Mouse (Mus musculus) brain, embryonic 14.5 days (tissue): Measurements from ENCODE around the gene Kcnip1. TPM values are rescaled to one million over a fixed set of nuclear protein-coding genes. Genes with fewer than 3 reads are reported as not detected.

Experiments
- DNase-seq: peaks from one replicate; pipeline ENCODE4 v3.0.0-alpha.2; 2011; ENCODE audit warnings: low read depth
- CTCF ChIP-seq: fragments of 200-500 bp; IDR thresholded peaks from 2 replicates; pipeline ENCODE4 v1.5.1; 2012; ENCODE audit warnings: inconsistent platforms, mild to moderate bottlenecking, moderate library complexity, borderline replicate concordance; ENCODE audit not compliant: insufficient read depth, insufficient read length; ENCODE audit errors: extremely low read depth
- POLR2A ChIP-seq: fragments of 200-500 bp; IDR thresholded peaks from 2 replicates; pipeline ENCODE4 v1.6.1; 2012; ENCODE audit warnings: mild to moderate bottlenecking, inconsistent platforms, borderline replicate concordance; ENCODE audit not compliant: poor library complexity, insufficient read depth, insufficient read length, severe bottlenecking; ENCODE audit errors: extremely low read depth
- polyA plus RNA-seq: library from polyadenylated mRNA; depleted of rRNA; stranded (reverse); fragments of >200 nt; gene quantifications from 2 replicates; pipeline ENCODE4 v1.2.3, GENCODE M21; 2012; rRNA removed

The Kcnip1 gene
- polyA plus RNA-seq, result 39.8 and 56.6 TPM in 2 replicates

DNA sequence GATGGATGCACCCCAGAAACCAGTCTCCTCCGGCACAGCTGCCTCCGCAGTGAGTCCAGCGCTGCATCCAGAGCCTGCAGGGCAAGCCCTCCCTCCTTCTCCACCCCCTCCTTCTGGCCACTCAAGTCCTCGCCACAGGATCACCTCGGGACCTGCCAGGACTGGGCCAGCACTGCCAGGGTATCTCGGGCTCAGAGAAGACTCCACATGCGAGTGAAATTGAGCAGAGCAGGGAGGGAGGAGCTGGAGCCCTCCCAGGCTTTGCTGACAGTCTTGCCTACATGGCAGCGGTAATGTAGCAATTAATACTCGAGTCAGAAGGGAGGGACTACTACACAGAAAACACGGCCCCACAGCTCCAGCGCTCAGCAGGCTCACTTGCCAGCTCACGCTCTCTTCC lies at the start of gene Kcnip1:
Gene Kcnip1, minus strand, starts transcription at position 215 of the 400 bp plus-strand sequence.
- peak; percentile 69 for DNase-seq
- TF ChIP-seq CTCF, result no peak
- no peak for TF ChIP-seq POLR2A

DNA sequence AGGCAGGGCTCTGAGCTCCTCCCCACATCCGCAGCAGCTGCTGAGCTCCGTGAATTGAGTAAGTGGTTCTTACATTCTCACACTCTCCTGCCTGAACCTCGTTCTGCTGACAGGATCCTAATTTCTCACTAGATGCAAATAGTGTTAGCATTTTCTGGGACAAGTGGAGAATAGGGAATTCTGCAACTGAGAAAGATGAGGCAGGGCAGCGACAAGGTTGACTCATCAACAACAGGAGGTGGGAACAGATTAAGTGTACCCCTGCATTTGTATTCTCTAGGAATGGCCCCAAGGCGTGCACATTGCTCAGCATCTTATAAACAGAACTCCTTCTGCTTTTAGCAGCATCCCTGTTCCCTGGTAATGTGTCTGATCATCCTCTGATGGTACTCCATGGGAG lies 47.1 kb upstream of the Kcnip1 start:
- DNase-seq, result no peak

DNA sequence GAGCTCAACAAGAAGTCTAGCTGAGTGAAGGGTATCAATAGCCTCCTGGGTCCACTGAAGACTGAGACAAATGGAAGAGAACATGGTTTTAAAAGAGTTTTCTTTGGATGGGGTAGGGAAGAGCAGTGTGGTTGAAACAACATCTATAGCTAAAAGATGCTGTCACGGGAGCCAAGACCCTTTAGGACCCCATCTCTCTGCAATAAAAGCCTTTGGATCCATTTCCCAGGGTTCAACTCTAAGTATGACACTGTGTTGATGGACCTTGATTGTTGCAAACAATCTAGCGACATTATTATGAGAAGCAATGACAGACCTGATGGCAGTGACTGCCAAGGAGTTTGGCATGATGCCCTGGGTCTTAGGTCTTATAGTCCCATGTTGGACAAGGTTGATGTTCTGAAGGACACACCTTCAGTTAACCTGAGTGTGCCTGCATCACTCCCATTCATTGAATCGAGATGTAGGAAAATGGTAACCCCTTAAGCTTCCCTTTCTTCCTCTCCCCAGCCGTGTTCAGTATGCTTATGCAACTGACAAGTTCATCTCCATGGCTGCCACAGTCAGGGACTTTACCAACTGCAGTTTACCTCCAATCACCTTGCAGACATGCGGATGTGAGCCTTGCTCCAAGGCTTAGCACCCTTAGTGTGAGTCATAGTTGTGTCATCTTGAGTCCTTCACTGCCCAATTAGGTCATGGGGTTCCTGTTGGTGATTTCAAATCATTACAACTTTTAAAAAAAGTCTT lies 43.1 kb upstream of the Kcnip1 start:
- TF ChIP-seq CTCF, result no peak
- no peak for TF ChIP-seq POLR2A
- no peak for DNase-seq

More for the DNA sequence above, 47.1 kb upstream of the Kcnip1 start:
- TF ChIP-seq POLR2A (no peak), CTCF (no peak)

DNA sequence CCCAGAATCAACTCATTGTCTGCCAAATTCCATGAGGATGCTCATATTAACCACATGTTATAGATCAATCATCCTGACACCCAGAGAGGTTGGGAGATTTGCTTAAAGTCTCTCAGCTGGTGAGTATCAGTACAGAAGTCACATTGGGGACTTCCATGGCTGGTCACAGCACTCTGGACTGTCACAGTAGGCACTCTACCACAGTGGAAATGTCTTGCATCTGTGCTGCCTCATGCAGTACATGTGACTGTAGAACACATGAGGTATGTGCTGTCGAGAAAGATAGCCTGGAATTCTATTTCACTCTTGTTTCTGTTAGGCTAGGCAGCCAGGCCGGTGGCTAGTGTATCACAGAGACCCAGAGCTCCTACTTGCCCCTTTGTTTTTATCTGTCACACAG lies 41.8 kb upstream of the Kcnip1 start:
- TF ChIP-seq POLR2A (no peak), CTCF (no peak)
- DNase-seq, result no peak

DNA sequence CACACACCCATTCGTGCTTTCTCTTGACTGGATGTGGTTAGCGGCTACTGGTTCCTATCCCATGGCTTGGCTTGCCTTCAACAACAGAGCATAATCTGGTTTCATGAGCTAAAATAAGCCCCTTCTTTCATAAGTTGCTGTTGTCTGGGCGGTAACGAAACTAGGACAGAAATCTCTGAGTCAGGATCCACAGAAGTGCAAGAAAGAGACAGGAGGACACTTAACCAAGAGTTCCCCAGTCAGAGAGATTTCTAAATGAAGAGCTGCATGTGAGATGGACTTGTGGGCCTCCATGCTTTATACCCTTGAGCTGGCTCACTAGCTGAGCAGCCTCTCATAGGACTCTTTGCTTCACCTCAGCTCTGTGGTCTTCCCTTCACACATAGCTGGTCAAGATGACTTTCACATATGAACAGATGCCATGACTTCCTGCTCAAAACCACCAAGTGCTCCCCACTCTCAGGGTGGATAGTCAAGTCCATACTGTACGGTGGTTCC lies 41.1 kb upstream of the Kcnip1 start:
- no peak for DNase-seq
- TF ChIP-seq CTCF (no peak), POLR2A (no peak)

DNA sequence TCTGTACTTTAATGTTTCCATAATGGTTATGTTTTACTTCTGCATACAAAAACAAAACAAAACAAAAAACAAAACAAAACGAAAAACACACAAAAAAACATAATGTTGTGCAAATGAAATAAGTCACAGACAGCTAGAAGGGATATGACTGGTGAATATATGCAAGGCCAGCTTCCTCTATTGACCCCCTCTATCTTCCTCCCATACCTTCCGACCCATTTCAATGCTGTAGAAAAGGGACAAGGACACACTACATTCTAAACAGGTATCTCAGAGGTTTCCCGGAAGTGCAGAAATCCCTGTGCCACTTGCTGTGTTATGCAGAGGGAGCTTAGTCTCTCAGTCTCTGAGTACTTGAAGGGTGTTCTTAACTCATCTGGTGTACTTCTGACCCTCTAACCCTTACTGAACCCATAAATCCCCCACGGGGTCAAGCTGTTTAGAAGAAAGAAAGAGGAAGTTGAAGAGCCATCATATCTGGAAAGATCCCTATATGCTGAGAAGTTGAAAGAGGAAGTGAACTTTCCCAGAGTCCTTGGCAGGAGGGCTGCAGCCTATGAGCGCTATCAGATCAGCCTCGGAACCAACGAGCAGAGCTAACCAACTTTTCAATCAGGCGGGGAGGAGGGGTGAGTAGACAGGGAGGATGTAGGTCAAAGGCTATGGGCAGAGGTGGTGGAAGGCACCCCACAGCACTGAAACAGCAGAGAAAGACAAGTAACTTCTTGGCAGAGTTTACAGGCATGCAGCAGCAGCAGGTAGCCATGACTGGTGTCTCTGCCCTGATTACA lies 38.3 kb upstream of the Kcnip1 start:
- DNase-seq, result no peak
- TF ChIP-seq POLR2A, result no peak
- TF ChIP-seq CTCF, result no peak

DNA sequence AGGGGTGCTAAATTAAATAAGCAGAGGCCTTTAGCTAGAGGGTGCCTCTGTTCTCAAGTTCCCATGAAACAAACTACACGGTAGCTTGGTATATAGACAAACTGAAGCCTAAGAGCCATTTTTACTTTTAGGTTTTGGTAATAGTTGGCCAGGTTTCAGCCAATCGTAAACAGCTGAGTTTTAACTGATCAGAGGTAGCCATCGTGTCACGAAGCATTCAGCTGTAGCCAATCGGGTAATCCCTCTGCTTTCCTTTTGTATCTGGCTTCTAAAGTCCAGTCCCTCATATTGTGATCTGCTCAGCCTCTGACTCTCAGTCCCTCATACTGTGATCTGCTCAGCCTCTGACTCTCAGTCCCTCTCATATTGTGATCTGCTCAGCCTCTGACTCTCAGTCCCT lies 36.7 kb upstream of the Kcnip1 start:
- DNase-seq, result no peak
- TF ChIP-seq CTCF, result no peak
- TF ChIP-seq POLR2A, result no peak

DNA sequence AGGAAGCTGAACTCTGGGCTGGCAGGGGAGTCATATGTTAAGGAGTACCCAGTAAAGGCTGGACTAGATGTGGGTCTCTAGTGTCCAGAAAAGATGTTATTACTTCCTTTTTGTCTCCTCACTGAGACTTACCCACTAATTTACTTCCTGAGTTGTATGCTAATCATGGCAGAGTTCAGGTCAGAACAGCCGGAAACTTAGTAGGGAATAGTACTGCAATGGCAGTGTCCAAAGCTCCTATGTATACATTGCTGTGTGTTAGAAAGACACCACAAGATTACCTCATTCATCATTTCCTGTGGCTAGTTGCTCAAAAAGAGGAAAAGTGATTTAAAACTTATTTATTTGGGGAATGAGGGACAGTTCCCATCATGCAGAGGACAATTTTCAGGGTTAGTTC lies 32.1 kb upstream of the Kcnip1 start:
- DNase-seq, result no peak
- TF ChIP-seq CTCF (no peak), POLR2A (no peak)

DNA sequence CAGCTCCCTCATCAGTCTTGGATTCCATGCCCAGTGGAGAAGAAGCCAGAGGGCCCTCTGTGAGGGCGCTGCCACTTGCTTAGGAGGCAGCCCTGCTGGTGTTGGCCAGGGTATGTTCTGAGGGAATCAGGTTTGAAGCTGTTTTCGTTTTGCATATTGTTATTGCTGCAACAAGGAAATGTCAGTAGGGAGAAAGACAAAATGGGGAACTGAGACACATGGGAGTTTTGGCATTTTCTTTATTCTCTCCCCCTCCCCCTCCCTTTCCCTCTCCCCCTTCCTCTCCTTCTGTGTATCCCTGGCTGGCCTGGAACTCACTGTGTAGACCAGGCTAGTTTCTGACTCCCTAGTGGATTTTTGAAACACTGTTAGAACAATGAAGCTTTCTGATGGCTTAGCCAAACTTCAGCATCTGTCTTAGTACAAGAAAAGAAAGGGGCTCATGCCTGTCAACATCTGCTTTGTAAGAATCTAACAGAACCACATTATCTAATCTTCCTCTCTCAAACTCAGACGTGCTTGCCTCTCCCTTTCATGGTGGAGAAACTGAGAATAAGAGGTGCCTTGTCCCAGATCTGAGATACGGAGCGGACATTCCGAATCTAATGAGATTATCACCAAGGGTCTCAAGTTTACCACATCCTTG lies 19.2 kb upstream of the Kcnip1 start:
- DNase-seq, result no peak
- no peak for TF ChIP-seq CTCF
- TF ChIP-seq POLR2A, result no peak

DNA sequence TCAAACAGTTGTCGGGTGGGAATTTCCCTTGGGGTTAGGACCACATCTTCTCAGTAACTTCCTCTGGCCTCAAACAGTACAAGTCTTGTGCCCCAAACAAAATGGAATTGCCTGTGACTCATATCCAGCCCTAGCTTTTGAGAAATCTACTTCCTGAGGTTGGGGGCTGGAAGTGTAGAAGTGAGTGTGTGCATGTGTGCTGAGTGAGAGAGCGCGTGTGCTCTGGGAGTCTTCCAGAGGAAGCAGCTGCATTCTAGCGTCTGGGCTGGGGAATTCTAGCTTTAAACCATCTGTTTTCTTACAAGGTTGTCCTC lies 17.9 kb upstream of the Kcnip1 start:
- TF ChIP-seq CTCF, result no peak
- TF ChIP-seq POLR2A, result no peak
- DNase-seq, result peak; percentile 26

DNA sequence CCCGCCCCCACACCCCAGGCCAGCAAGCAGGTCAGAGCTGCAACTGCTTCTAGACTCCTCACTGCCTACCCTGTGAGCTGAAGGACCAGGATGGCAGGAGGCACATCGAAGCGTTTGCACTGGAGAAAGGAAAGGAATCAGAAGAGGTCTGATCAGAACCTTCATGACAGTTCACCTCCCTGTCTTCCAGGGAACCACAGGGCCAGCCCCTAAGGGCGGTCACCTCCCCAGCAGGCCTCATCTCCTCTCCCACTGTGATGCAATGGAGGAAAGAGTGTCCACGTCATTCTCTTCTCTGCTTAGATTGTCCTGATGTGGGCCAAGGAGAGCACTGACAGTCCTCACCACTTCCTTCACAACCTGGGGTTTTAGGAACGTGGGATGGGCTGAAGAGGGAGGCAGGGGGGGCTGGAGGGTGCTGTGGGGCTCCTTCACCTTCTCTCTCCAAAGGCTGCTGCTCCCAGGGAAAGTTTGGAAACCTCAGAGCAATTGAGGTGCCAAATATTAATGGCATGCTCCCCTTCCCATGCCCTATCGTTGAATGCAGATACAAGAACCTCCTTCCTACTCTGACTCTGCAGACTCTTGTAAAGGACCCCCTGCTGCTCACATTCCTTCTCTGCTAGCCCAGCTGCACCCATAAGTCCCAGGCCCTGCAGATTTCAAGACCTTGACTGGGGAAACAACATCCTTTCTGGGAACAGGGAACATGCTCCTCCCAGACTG lies 17.3 kb upstream of the Kcnip1 start:
- TF ChIP-seq POLR2A, result no peak
- TF ChIP-seq CTCF, result no peak
- no peak for DNase-seq
